Mouse (Mus musculus): ENCODE data around the gene Map10.

Map10 gene

GRCm38 (mm10) chr8:125669159-125669699 is 389 bp upstream of the Map10 start:
- intact Hi-C loops (cut with DNase I): loop anchor here (5.0 kb wide), 1 partner anchor 92 kb away; no protein-coding TSS in a partner anchor

DNA sequence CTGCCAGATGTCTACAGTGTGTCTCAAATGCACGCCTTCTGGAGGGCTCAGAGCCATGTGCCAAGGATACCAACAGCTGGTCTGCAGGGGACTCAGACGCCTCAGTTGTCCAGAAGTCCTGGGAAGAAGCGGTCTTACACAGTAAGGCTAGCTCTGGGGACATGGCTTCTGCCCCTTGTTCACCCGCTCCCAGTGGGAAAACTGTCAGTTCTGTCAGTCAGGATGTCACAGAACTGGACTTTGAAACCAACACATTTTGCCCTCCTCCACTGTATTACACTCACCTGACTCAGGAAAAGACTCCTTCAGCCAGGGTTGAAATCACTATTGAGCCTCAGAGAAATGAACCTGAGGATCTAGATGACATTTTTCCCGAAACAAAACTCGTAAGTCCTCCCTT is 802 bp downstream of the Map10 start:
- intact Hi-C loops (cut with DNase I): no loop called here

- intact Hi-C loops (cut with DNase I): no loop called here
Observed at GRCm38 (mm10) chr8:125670906-125671305, 1.3 kb downstream of the Map10 start.

GRCm38 (mm10) chr8:125671371-125671770 is 1.8 kb downstream of the Map10 start:
- intact Hi-C loops (cut with DNase I): no loop called here

- intact Hi-C loops (cut with DNase I): no loop called here
Observed at GRCm38 (mm10) chr8:125675796-125676195, 6.2 kb downstream of the Map10 start.

DNA sequence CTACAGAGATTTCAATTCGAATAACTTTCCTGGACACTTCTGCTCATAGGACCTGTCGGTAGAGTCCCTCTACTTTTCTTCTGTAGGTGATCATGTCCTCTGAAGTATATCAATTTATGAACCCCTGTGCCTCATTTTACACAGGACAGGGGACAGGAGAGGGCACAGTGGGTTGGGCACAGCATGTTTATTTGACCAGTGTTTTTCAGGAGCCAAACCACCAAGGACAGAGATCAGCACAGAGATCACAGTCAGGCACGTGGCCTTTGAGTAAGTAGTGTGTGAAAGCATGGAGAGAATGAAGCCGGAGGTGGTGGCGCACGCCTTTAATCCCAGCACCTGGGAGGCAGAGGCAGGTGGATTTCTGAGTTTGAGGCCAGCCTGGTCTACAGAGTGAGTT is 7.9 kb downstream of the Map10 start:
- intact Hi-C loops (cut with DNase I): no loop called here

- intact Hi-C loops (cut with DNase I): no loop called here
Observed at GRCm38 (mm10) chr8:125678854-125679648, 9.4 kb downstream of the Map10 start.

DNA sequence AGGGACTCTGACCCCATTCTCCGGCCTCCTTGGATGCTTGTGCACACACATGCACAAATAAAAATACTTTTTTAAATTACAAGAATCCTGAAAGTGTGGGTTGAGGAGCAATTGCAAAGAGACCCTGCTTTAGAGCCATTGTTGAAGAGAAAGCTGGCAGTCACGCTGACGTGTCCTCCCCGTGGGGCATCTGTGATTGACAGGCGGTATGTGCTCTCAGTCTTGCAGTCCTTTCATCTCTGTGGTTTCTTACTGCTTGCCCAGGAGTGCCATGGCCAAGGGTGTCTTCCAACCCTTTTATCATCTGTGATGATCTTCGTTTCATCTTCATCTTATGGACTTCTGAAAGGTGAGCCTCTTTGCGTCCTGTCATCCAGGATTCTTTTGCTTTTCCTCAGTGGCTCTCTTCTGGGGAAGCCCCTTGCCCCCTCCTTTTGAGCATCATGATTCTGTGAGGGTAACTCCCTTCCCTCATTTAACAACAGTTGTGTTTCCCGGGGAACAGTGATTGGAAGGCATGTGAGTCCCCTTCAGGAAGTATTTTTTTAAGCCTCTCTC is 11.3 kb downstream of the Map10 start:
- intact Hi-C loops (cut with DNase I): no loop called here

DNA sequence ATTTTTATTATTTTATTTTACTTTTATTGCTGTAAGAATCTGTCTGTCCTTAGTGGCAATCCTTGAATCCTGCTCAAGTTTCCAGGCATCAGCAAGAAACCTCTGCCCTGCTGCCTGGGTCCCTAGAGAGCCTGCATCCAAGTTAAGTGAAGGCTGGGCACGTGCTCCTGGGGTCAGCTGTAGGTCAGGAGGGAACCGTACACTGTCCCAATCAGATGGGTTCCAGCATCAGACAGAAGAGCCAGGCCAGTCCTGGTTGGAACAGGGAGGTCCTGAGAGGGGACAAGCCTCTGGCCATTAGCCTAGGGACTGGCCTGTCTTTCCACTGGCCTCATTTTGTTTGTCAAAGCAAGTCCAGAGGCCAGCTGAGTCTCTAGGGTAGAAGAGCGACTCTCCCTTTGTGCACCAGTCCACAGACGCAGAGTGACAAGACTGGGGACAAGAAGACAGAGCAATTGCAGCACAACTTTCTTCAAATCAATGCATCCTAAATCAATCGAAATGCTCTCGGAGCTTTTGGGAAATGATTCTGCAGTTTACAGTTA is 15.7 kb downstream of the Map10 start:
- intact Hi-C loops (cut with DNase I): no loop called here

- intact Hi-C loops (cut with DNase I): no loop called here
Observed at GRCm38 (mm10) chr8:125686221-125686865, 16.7 kb downstream of the Map10 start.

DNA sequence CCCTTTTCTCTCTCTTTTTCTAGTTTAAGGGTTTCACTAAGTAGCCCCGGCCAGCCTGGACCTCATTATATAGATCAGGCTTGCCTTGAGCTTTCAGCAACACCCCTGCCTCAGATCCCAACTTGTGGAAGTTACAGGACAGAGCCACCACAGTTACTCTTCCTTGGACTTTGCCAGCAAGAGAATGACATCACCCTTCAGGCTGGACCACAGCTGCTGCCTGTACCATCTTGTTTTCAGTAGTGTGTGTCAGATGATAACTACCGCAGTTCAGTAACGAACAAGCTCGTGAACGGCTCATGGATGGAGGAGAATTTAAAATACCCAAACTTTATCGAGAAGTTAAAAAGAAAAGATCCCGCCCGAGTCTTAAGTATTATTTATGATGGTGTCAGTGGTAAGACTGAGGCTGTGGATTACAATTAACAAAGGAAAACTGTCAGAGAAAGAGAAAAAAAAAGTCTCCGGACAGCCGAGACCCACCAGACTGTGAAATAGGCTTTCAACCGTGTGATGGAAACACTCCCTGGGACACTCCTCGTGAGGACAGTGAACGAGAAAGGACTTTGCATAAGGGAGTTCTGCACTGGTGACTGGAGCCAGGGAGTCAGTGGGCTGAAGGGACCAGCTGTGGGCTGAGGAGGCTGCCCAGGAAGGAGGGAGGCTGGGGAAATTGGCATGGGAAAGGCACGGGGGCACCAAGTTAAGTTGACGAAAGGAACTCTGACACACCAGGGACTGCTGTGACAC is 20.7 kb downstream of the Map10 start:
- intact Hi-C loops (cut with DNase I): no loop called here

GRCm38 (mm10) chr8:125690961-125691360 is 21.3 kb downstream of the Map10 start:
- intact Hi-C loops (cut with DNase I): no loop called here

- intact Hi-C loops (cut with DNase I): no loop called here
Observed at GRCm38 (mm10) chr8:125692447-125692846, 22.8 kb downstream of the Map10 start.

DNA sequence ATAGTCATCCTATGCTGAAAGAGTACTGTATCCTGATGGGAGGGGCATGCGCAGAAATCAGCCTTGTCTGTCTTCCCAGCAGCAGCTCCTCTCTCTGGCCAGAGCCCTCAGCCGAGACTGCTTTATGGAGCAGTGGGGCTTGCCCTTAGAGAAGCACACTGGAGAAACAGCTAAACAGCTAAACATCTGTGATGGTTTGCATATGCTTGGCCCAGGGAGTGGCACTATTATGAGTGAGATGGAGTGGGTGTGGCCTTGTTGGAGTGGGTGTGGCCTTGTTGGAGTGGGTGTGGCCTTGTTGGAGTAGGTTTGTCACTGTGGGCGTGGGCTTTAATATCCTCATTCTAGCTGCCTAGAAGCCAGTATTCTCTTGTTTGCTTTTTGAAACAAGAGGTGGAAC is 23.6 kb downstream of the Map10 start:
- intact Hi-C loops (cut with DNase I): no loop called here

- intact Hi-C loops (cut with DNase I): no loop called here
Observed at GRCm38 (mm10) chr8:125695951-125696350, 26.3 kb downstream of the Map10 start.

- intact Hi-C loops (cut with DNase I): no loop called here
Observed at GRCm38 (mm10) chr8:125699391-125700025, 29.9 kb downstream of the Map10 start.

GRCm38 (mm10) chr8:125700407-125700806 is 30.8 kb downstream of the Map10 start:
- intact Hi-C loops (cut with DNase I): no loop called here

- intact Hi-C loops (cut with DNase I): no loop called here
Observed at GRCm38 (mm10) chr8:125702868-125703473, 33.4 kb downstream of the Map10 start.

DNA sequence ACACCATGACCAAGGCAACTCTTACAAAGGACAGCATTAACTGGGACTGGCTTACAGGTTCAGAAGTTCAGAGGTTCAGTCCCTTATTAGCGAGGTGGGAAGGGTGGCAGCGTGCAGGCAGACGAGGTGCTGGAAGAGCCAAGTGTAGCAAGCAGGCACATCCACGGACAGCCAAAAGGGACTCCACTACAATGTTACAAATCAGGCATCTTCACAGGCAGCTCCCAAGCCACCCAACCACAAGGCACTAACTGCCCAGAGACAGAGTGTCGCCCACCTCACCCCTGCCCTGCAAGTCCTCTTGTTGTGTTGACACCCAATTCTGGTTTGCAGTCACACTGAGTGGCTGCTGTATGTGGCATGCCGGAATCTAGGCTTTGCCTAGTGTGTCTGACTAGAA is 34.8 kb downstream of the Map10 start:
- intact Hi-C loops (cut with DNase I): no loop called here

DNA sequence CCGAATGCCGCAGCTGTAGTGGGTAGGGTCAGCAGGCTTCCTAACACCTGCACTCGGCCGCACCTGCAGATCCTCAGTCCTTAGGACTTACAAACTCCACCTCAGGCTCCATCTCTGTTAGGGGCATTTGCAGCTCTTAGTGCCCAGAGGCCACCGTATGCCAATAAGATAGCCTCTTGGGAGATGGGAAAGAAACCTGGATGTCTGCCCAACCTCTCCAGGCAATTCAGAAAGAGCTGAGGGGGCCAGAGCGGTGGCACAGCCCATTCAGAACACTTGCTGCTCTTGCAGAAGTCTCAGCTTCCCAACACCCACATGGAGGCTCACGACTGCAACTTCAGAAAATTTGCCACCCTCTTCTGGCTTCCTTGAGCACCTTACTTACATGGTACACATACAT is 36.2 kb downstream of the Map10 start:
- intact Hi-C loops (cut with DNase I): no loop called here
